Mouse (Mus musculus) kidney, embryonic 16.5 days (tissue): ENCODE measurements around the gene Slc13a5. TPM values are rescaled to one million over a fixed set of nuclear protein-coding genes. Genes with fewer than 3 reads are reported as not detected.

ENCODE experiments used
- ATAC-seq: fragments of 200-750 bp; cut with Nextera tagmentation; 2 replicates; pipeline ENCODE4 v1.8.0; 2017; ENCODE audit warnings: moderate TSS enrichment; ENCODE audit not compliant: low FRiP score, low TSS enrichment
- H3K27ac ChIP-seq: fragments of 300-500 bp; sonication (generic); 2 replicates; pipeline ENCODE4 v1.5.1; 2014; ENCODE audit warnings: low read length
- H3K27me3 ChIP-seq: fragments of 300-500 bp; sonication (generic); 2 replicates; pipeline ENCODE4 v1.6.1; 2014; ENCODE audit warnings: low read length, control low read depth, mixed read lengths; ENCODE audit not compliant: insufficient read depth
- H3K36me3 ChIP-seq: fragments of 300-500 bp; sonication (generic); 2 replicates; pipeline ENCODE4 v1.6.1; 2014; ENCODE audit warnings: low read length, control low read depth, mixed read lengths; ENCODE audit not compliant: insufficient read depth
- H3K4me1 ChIP-seq: fragments of 300-500 bp; sonication (generic); 2 replicates; pipeline ENCODE4 v1.6.1; 2014; ENCODE audit warnings: low read length, control low read depth, mixed read lengths; ENCODE audit not compliant: insufficient read depth
- H3K4me2 ChIP-seq: fragments of 300-500 bp; sonication (generic); replicated peaks from 2 replicates; pipeline ENCODE4 v1.6.1; 2014; ENCODE audit warnings: low read depth, low read length
- H3K4me3 ChIP-seq: fragments of 300-500 bp; sonication (generic); 2 replicates; pipeline ENCODE4 v1.5.1; 2014; ENCODE audit warnings: mild to moderate bottlenecking, low read length
- H3K9ac ChIP-seq: fragments of 300-500 bp; sonication (generic); replicated peaks from 2 replicates; pipeline ENCODE4 v1.6.1; 2014; ENCODE audit warnings: low read length
- H3K9me3 ChIP-seq: fragments of 300-500 bp; sonication (generic); 2 replicates; pipeline ENCODE4 v1.6.1; 2016; ENCODE audit warnings: low read length, control low read depth
- WGBS: fragments of 180-500 bp; shearing (Covaris S2); extraction: QIAGEN DNeasy Blood & Tissue Kit; methylation state at CpG from one replicate; pipeline ENCODE4 v1.1.7; 2014; 5-methylcytosine and 5-hydroxymethylcytosine counted together
- polyA plus RNA-seq: library from polyadenylated mRNA; unstranded; fragments of >200 nt; fragmentation: Nextera tagmentation; extraction: Ambion mirVana; gene quantifications from 2 replicates; pipeline ENCODE4 v1.2.1, GENCODE M21; 2015

Slc13a5 gene
- polyA plus RNA-seq, 1 experiment from 2014 or later: 0.45 TPM

- ATAC-seq: no peak
- peaks cover 4% of the 10 kb centered on the region; the same call in 1 of the 2 replicates for H3K4me1 ChIP-seq
- WGBS: 18% methylated on average over 1 of the region's 1 CpGs
These were observed 4.7 kb upstream of the Slc13a5 start for GRCm38 (mm10) chr11:72271761-72272160.

GRCm38 (mm10) chr11:72266207-72266959 is 639 bp downstream of the Slc13a5 start:
- Histone ChIP-seq H3K9me3 (no peaks in the 10 kb centered on the region), H3K4me2 (peak overlapping the region; percentile 73), H3K4me1 (peaks cover 12% of the 10 kb centered on the region), H3K27ac (no peak overlapping the region), H3K9ac (peak overlapping the region; percentile 42), H3K36me3 (no peaks in the 10 kb centered on the region), H3K4me3 (peak overlapping the region; percentile 44), H3K27me3 (peaks cover 32% of the 10 kb centered on the region)
- peak; percentile 93 for ATAC-seq
- WGBS: 1% methylated on average over 46 of the region's 46 CpGs

More at GRCm38 (mm10) chr11:72271761-72272160, 4.7 kb upstream of the Slc13a5 start:
- H3K9ac ChIP-seq: no peak overlapping the region
- H3K9me3 ChIP-seq: no peaks in the 10 kb centered on the region
- H3K4me3 ChIP-seq: no peak overlapping the region
- no peaks in the 10 kb centered on the region for H3K36me3 ChIP-seq
- H3K27me3 ChIP-seq: peaks cover 19% of the 10 kb centered on the region
- H3K4me2 ChIP-seq: no peak overlapping the region
- H3K27ac ChIP-seq: no peak overlapping the region

- 7% methylated on average over 11 of the region's 11 CpGs for WGBS
These were observed 1.5 kb downstream of the Slc13a5 start for GRCm38 (mm10) chr11:72265483-72265882.

GRCm38 (mm10) chr11:72256441-72256840 is 10.6 kb downstream of the Slc13a5 start:
- no peaks in the 10 kb centered on the region for H3K9me3 ChIP-seq
- no peaks in the 10 kb centered on the region for H3K36me3 ChIP-seq
- H3K4me1 ChIP-seq: no peaks in the 10 kb centered on the region
- no peak overlapping the region for H3K4me2 ChIP-seq
- no peaks in the 10 kb centered on the region for H3K27me3 ChIP-seq
- H3K27ac ChIP-seq: no peak overlapping the region
- H3K4me3 ChIP-seq: no peak overlapping the region
- H3K9ac ChIP-seq: no peak overlapping the region
- WGBS: 78% methylated on average over 2 of the region's 2 CpGs
- no peak for ATAC-seq

More at GRCm38 (mm10) chr11:72265483-72265882, 1.5 kb downstream of the Slc13a5 start:
- Histone ChIP-seq H3K9me3 (no peaks in the 10 kb centered on the region), H3K4me1 (peaks cover 12% of the 10 kb centered on the region), H3K36me3 (no peaks in the 10 kb centered on the region), H3K4me2 (no peak overlapping the region), H3K9ac (no peak overlapping the region), H3K4me3 (no peak overlapping the region), H3K27ac (no peak overlapping the region), H3K27me3 (peaks cover 32% of the 10 kb centered on the region)
- ATAC-seq: no peak

GRCm38 (mm10) chr11:72255629-72256028 is 11.4 kb downstream of the Slc13a5 start:
- H3K4me2 ChIP-seq: no peak overlapping the region
- no peak for ATAC-seq
- H3K36me3 ChIP-seq: no peaks in the 10 kb centered on the region
- no peaks in the 10 kb centered on the region for H3K27me3 ChIP-seq
- H3K9me3 ChIP-seq: no peaks in the 10 kb centered on the region
- no peak overlapping the region for H3K4me3 ChIP-seq
- H3K27ac ChIP-seq: no peak overlapping the region
- H3K4me1 ChIP-seq: no peaks in the 10 kb centered on the region
- H3K9ac ChIP-seq: no peak overlapping the region
- 89% methylated on average over 4 of the region's 4 CpGs for WGBS

- WGBS: 79% methylated on average over 8 of the region's 8 CpGs
- no peak for ATAC-seq
- Histone ChIP-seq H3K27me3 (no peaks in the 10 kb centered on the region), H3K4me2 (no peak overlapping the region), H3K27ac (no peak overlapping the region), H3K4me1 (no peaks in the 10 kb centered on the region), H3K36me3 (no peaks in the 10 kb centered on the region), H3K9me3 (no peaks in the 10 kb centered on the region), H3K9ac (no peak overlapping the region), H3K4me3 (no peak overlapping the region)
These were observed 21.7 kb downstream of the Slc13a5 start for GRCm38 (mm10) chr11:72245196-72245753.

- H3K9ac ChIP-seq: no peak overlapping the region
- no peaks in the 10 kb centered on the region for H3K27me3 ChIP-seq
- no peak overlapping the region for H3K27ac ChIP-seq
- H3K4me1 ChIP-seq: no peaks in the 10 kb centered on the region
- H3K9me3 ChIP-seq: no peaks in the 10 kb centered on the region
- no peak for ATAC-seq
- H3K36me3 ChIP-seq: no peaks in the 10 kb centered on the region
- WGBS: 73% methylated on average over 4 of the region's 4 CpGs
- H3K4me3 ChIP-seq: no peak overlapping the region
- no peak overlapping the region for H3K4me2 ChIP-seq
These were observed 26.8 kb downstream of the Slc13a5 start for GRCm38 (mm10) chr11:72240062-72240860.

GRCm38 (mm10) chr11:72234013-72234412 is 33.0 kb downstream of the Slc13a5 start:
- no peak overlapping the region for H3K9ac ChIP-seq
- no peaks in the 10 kb centered on the region for H3K27me3 ChIP-seq
- WGBS: 53% methylated on average over 5 of the region's 5 CpGs
- H3K4me1 ChIP-seq: no peaks in the 10 kb centered on the region
- ATAC-seq: no peak
- H3K27ac ChIP-seq: no peak overlapping the region
- H3K4me3 ChIP-seq: no peak overlapping the region
- H3K36me3 ChIP-seq: no peaks in the 10 kb centered on the region
- no peaks in the 10 kb centered on the region for H3K9me3 ChIP-seq
- no peak overlapping the region for H3K4me2 ChIP-seq

- no peaks in the 10 kb centered on the region for H3K9me3 ChIP-seq
- 54% methylated on average over 1 of the region's 1 CpGs for WGBS
- H3K4me2 ChIP-seq: no peak overlapping the region
- H3K9ac ChIP-seq: no peak overlapping the region
- no peak overlapping the region for H3K4me3 ChIP-seq
- no peaks in the 10 kb centered on the region for H3K27me3 ChIP-seq
- ATAC-seq: no peak
- H3K27ac ChIP-seq: no peak overlapping the region
- no peaks in the 10 kb centered on the region for H3K36me3 ChIP-seq
- no peaks in the 10 kb centered on the region for H3K4me1 ChIP-seq
These were observed 34.0 kb downstream of the Slc13a5 start for GRCm38 (mm10) chr11:72232991-72233390.
